Mouse (Mus musculus): ENCODE data around the gene 1700067P10Rik. TPM values are rescaled to one million over a fixed set of nuclear protein-coding genes. Genes with fewer than 3 reads are reported as not detected.

1700067P10Rik gene
- polyA plus RNA-seq, 1 experiment from 2014 or later, result not detected

Other genes with a start within 250 kb of the 1700067P10Rik start
- gene Foxp4, start 164.7 kb upstream of the 1700067P10Rik start, polyA plus RNA-seq (2015; fragmentation: Nextera tagmentation; extraction: Ambion mirVana), result 6.5 and 6.6 TPM in 2 replicates
- not detected in 2 replicates for gene 1700122O11Rik, start 51.0 kb upstream of the 1700067P10Rik start, polyA plus RNA-seq (2015; fragmentation: Nextera tagmentation; extraction: Ambion mirVana)
- gene 9830107B12Rik, start 56.9 kb downstream of the 1700067P10Rik start, polyA plus RNA-seq (2015; fragmentation: Nextera tagmentation; extraction: Ambion mirVana), result not detected in 2 replicates
- gene A530064D06Rik, start 78.0 kb downstream of the 1700067P10Rik start, polyA plus RNA-seq (2015; fragmentation: Nextera tagmentation; extraction: Ambion mirVana), result 0.17 and 0.44 TPM in 2 replicates
- 0.08 and 0.11 TPM in 2 replicates for gene Trem1, start 143.4 kb downstream of the 1700067P10Rik start, polyA plus RNA-seq (2015; fragmentation: Nextera tagmentation; extraction: Ambion mirVana)
- 0.30 TPM in 1 of 2 replicates, not detected in the other for gene Trem3, start 158.5 kb downstream of the 1700067P10Rik start, polyA plus RNA-seq (2015; fragmentation: Nextera tagmentation; extraction: Ambion mirVana)
- 0.11 and 0.21 TPM in 2 replicates for gene Treml4, start 175.0 kb downstream of the 1700067P10Rik start, polyA plus RNA-seq (2015; fragmentation: Nextera tagmentation; extraction: Ambion mirVana)
- 0.59 and 1.5 TPM in 2 replicates for gene Treml2, start 210.2 kb downstream of the 1700067P10Rik start, polyA plus RNA-seq (2015; fragmentation: Nextera tagmentation; extraction: Ambion mirVana)
- gene B430306N03Rik, start 226.8 kb downstream of the 1700067P10Rik start, polyA plus RNA-seq (2015; fragmentation: Nextera tagmentation; extraction: Ambion mirVana), result 0.31 and 0.37 TPM in 2 replicates